Mouse (Mus musculus) hematopoietic stem cell, adult 5-6 weeks (primary cell): ENCODE measurements at regions not wholly inside any gene's neighbourhood (a gene's known extent, or its start where the extent isn't known, plus 50 kb on each side); places are given as distances from the start of the nearest gene placed in this dataset.
"Not testable (repeated sequence)": the region's sequence is repeated elsewhere in the genome, so short reads cannot be mapped to it uniquely, and the experiment has no call there.

Experiments
- ATAC-seq, 2 experiments: fragments of 125-278 bp in 1 of 2; replicated peaks in 1 of 2; 2 replicates each; pipeline ENCODE4 v1.8.0; 2016 to 2017; ENCODE audit warnings: inconsistent platforms in 2 of 2, mild to moderate bottlenecking in 2 of 2, moderate number of reproducible peaks in 2 of 2, low read depth in 1 of 2, moderate TSS enrichment in 1 of 2; ENCODE audit not compliant: low FRiP score in 2 of 2, poor library complexity in 2 of 2, severe bottlenecking in 2 of 2, insufficient read depth in 1 of 2, low TSS enrichment in 1 of 2

- peak in 1 of 2 experiments; percentile 56; a peak in 1 of 4 replicates for ATAC-seq
Observed at GRCm38 (mm10) chr13:12726831-12727230, 73.0 kb downstream of the Prl2c3 start.

- ATAC-seq: not testable (repeated sequence)
Observed at GRCm38 (mm10) chr13:12717972-12718546, 81.8 kb downstream of the Prl2c3 start.

GRCm38 (mm10) chr13:12711471-12712273 is 88.2 kb downstream of the Prl2c3 start:
- no peak for ATAC-seq

GRCm38 (mm10) chr13:12702804-12703612 is 96.9 kb downstream of the Prl2c3 start:
- ATAC-seq: peak; percentile 28 to 30; a peak in 1 of 4 replicates

- ATAC-seq: peak; percentile 8 to 37; a peak in 2 of 4 replicates
Observed at GRCm38 (mm10) chr13:12702111-12702803, 97.6 kb downstream of the Prl2c3 start.

GRCm38 (mm10) chr13:12693593-12694118 is 106.2 kb downstream of the Prl2c3 start:
- ATAC-seq: not testable (repeated sequence)

GRCm38 (mm10) chr13:12688778-12689177 is 111.1 kb downstream of the Prl2c3 start:
- not testable (repeated sequence) for ATAC-seq

GRCm38 (mm10) chr13:12688149-12688548 is 111.7 kb downstream of the Prl2c3 start:
- not testable (repeated sequence) for ATAC-seq

- not testable (repeated sequence) for ATAC-seq
Observed at GRCm38 (mm10) chr13:12680954-12681571, 115.4 kb downstream of the Ero1lb start.

- peak; percentile 85 to 93 for ATAC-seq
Observed at GRCm38 (mm10) chr13:12680283-12680953, 114.7 kb downstream of the Ero1lb start.

- ATAC-seq: no peak
Observed at GRCm38 (mm10) chr13:12677372-12677771, 111.7 kb downstream of the Ero1lb start.

- not testable (repeated sequence) for ATAC-seq
Observed at GRCm38 (mm10) chr13:12671011-12671410, 105.3 kb downstream of the Ero1lb start.

GRCm38 (mm10) chr13:12668742-12669141 is 103.1 kb downstream of the Ero1lb start:
- ATAC-seq: not testable (repeated sequence)

GRCm38 (mm10) chr13:12667727-12668665 is 102.3 kb downstream of the Ero1lb start:
- not testable (repeated sequence) for ATAC-seq

- not testable (repeated sequence) for ATAC-seq
Observed at GRCm38 (mm10) chr13:12666050-12666449, 100.4 kb downstream of the Ero1lb start.
